Mouse (Mus musculus) right cerebral cortex, postnatal 25 days (tissue): ENCODE measurements around the gene Coa3.
A peak's percentile ranks its signal among the peaks of the same experiment; 100 is the strongest.

ENCODE experiments used
- DNase-seq: peaks from one replicate; pipeline ENCODE4 v3.0.0; 2022

The Coa3 gene

GRCm38 (mm10) chr11:101248258-101248994 is 30.5 kb downstream of the Coa3 start:
- DNase-seq: no peak

- DNase-seq: no peak
Measured at GRCm38 (mm10) chr11:101247521-101248030, 31.3 kb downstream of the Coa3 start.

GRCm38 (mm10) chr11:101246702-101247012 is 32.3 kb downstream of the Coa3 start:
- DNase-seq: no peak

GRCm38 (mm10) chr11:101245855-101246701 is 32.8 kb downstream of the Coa3 start, which contains the start of gene Ramp2:
Ramp2 (plus strand) TSS chr11:101246028.
- DNase-seq: peak; percentile 63

- DNase-seq: no peak
Measured at GRCm38 (mm10) chr11:101245071-101245470, 33.8 kb downstream of the Coa3 start.

- DNase-seq: peak; percentile 14
Measured at GRCm38 (mm10) chr11:101238071-101238647, 40.8 kb downstream of the Coa3 start.

GRCm38 (mm10) chr11:101236782-101237181 is 42.1 kb downstream of the Coa3 start:
- no peak for DNase-seq

GRCm38 (mm10) chr11:101235429-101235828 is 43.5 kb downstream of the Coa3 start:
- DNase-seq: no peak

GRCm38 (mm10) chr11:101234124-101234523 is 44.8 kb downstream of the Coa3 start:
- no peak for DNase-seq

- no peak for DNase-seq
Measured at GRCm38 (mm10) chr11:101233240-101233639, 45.7 kb downstream of the Coa3 start.

- no peak for DNase-seq
Measured at GRCm38 (mm10) chr11:101232010-101232839, 46.7 kb downstream of the Coa3 start.

GRCm38 (mm10) chr11:101230991-101231871 is 47.7 kb downstream of the Coa3 start:
- peak; percentile 36 for DNase-seq

GRCm38 (mm10) chr11:101230526-101230925 is 48.4 kb downstream of the Coa3 start:
- DNase-seq: no peak

GRCm38 (mm10) chr11:101230061-101230511 is 48.8 kb downstream of the Coa3 start:
- DNase-seq: no peak

- DNase-seq: no peak
Measured at GRCm38 (mm10) chr11:101229361-101229900, 49.5 kb downstream of the Coa3 start.
